Mouse (Mus musculus) neural tube, embryonic 12.5 days (tissue): ENCODE measurements around the gene Nfyb. TPM values are rescaled to one million over a fixed set of nuclear protein-coding genes. Genes with fewer than 3 reads are reported as not detected.
A peak's percentile ranks its signal among the peaks of the same experiment; 100 is the strongest.

Experiments
- ATAC-seq: fragments of 200-750 bp; cut with Nextera tagmentation; 2 replicates; pipeline ENCODE4 v1.8.0; 2017; ENCODE audit warnings: low read depth, mild to moderate bottlenecking, moderate TSS enrichment, moderate library complexity; ENCODE audit not compliant: low FRiP score
- H3K27ac ChIP-seq: fragments of 300-500 bp; sonication (generic); 2 replicates; pipeline ENCODE4 v1.5.1; 2016
- H3K27me3 ChIP-seq: fragments of 300-500 bp; sonication (generic); replicated peaks from 2 replicates; pipeline ENCODE4 v1.6.1; 2016; ENCODE audit warnings: mild to moderate bottlenecking
- H3K36me3 ChIP-seq: fragments of 300-500 bp; sonication (generic); 2 replicates; pipeline ENCODE4 v1.6.1; 2016; ENCODE audit warnings: mild to moderate bottlenecking
- H3K4me1 ChIP-seq: fragments of 300-500 bp; sonication (generic); 2 replicates; pipeline ENCODE4 v1.6.1; 2016
- H3K4me2 ChIP-seq: fragments of 300-500 bp; sonication (generic); replicated peaks from 2 replicates; pipeline ENCODE4 v1.6.1; 2016; ENCODE audit warnings: mild to moderate bottlenecking
- H3K4me3 ChIP-seq: fragments of 300-500 bp; sonication (generic); 2 replicates; pipeline ENCODE4 v1.5.1; 2016
- H3K9ac ChIP-seq: fragments of 300-500 bp; sonication (generic); 2 replicates; pipeline ENCODE4 v1.6.1; 2016; ENCODE audit warnings: mild to moderate bottlenecking
- H3K9me3 ChIP-seq: fragments of 300-500 bp; sonication (generic); 2 replicates; pipeline ENCODE4 v1.6.1; 2016; ENCODE audit warnings: mild to moderate bottlenecking
- WGBS: fragments of 180-500 bp; shearing (Covaris S2); methylation state at CpG from one replicate; pipeline ENCODE4 v1.1.7; 2016; 5-methylcytosine and 5-hydroxymethylcytosine counted together
- polyA plus RNA-seq: library from polyadenylated mRNA; unstranded; fragments of >200 nt; fragmentation: Nextera tagmentation; extraction: Ambion mirVana; gene quantifications from 2 replicates; pipeline ENCODE4 v1.2.1, GENCODE M21; 2016

Nfyb gene
- polyA plus RNA-seq, 1 experiment from 2014 or later: 56.8 TPM

DNA sequence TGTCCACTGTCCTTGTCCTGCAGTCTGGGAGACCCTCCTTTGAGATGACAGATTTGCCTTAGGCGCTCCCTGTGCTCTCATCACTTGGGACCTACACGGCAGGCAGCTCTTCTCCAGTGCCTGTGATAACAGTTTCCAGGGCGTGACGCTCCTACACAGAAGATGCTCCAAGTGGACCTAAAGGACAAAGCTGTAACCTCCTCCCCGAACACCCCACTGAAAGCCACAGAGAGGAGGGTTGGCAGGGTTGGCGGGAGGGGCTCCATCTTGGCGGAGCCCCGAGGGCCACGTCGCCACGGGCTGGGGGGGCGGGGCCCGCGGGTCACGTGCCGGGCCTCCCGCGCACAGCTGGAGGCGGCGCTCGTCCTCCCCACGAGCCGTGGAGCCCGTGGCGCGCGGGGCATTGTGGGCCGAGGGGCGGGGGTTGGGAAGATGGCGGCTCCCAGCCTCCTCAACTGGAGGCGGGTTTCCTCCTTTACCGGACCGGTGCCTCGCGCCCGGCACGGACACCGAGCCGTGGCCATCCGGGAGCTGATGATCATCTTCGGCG, 65.2 kb downstream of the Nfyb start:
- peaks cover 7% of the 10 kb centered on the region for H3K36me3 ChIP-seq
- no peaks in the 10 kb centered on the region for H3K9me3 ChIP-seq
- H3K27ac ChIP-seq: peak overlapping the region; percentile 62; the same call in 1 of the 2 replicates
- under 1% methylated on average over 41 of the region's 42 CpGs for WGBS
- peak overlapping the region; percentile 90 for H3K4me2 ChIP-seq
- H3K27me3 ChIP-seq: no peaks in the 10 kb centered on the region
- H3K4me1 ChIP-seq: peaks cover 10% of the 10 kb centered on the region
- peak overlapping the region; percentile 95 for H3K4me3 ChIP-seq
- H3K9ac ChIP-seq: peak overlapping the region; percentile 82
- peak; percentile 97 for ATAC-seq

Other genes starting within 250 kb of the Nfyb start
- gene 1190007I07Rik, start 140.9 kb downstream of the Nfyb start, polyA plus RNA-seq: 29.3 and 31.2 TPM in 2 replicates
- gene Tdg, start 134.3 kb downstream of the Nfyb start, polyA plus RNA-seq: 263 and 283 TPM in 2 replicates
- 3.7 and 4.2 TPM in 2 replicates for gene Glt8d2, start 73.5 kb downstream of the Nfyb start, polyA plus RNA-seq
- gene Hcfc2, start 68.0 kb downstream of the Nfyb start, polyA plus RNA-seq: 47.1 and 47.2 TPM in 2 replicates
- gene Txnrd1, start 69.8 kb upstream of the Nfyb start, polyA plus RNA-seq: 154 and 166 TPM in 2 replicates
- gene Eid3, start 102.5 kb upstream of the Nfyb start, polyA plus RNA-seq: 0.39 and 0.46 TPM in 2 replicates
- 3.0 and 3.1 TPM in 2 replicates for gene Chst11, start 221.4 kb upstream of the Nfyb start, polyA plus RNA-seq